Comparison of ENCODE assay signal across 23 mouse cellular contexts in genomic region chr6:51156836-51157370, GRCm38 (mm10).
A peak's percentile ranks its signal among the peaks of the same experiment; 100 is the strongest.
DNase-seq lines count a peak whose midpoint lies in the region; ATAC-seq and TF ChIP-seq lines count a peak whose summit lies in the region.
"Had no signal": no experiment of that assay in that cellular context is flagged by ENCODE, and none has a peak within 500 bp of the region (broad histone marks: within the 10 kb centered on the region; RNA-seq: fewer than 3 reads in every experiment).

No protein-coding gene starts in this region.

- H3K4me1 ChIP-seq in heart, embryonic 12.5 days (replicated peaks), result peaks cover 27% of the 10 kb centered on the region
- H3K4me1 ChIP-seq in lung, embryonic 14.5 days (ENCODE audit: insufficient read depth), result peaks cover 3% of the 10 kb centered on the region; the same call in 1 of the 2 replicates
- peaks cover 25% of the 10 kb centered on the region for H3K4me1 ChIP-seq in embryonic facial prominence, embryonic 10.5 days
- peaks cover 7% of the 10 kb centered on the region for H3K4me1 ChIP-seq in limb, embryonic 10.5 days
- no peaks in the 10 kb centered on the region for H3K4me1 ChIP-seq in forebrain, postnatal 0 days (ENCODE audit: insufficient read depth)
- H3K4me1 ChIP-seq: liver, embryonic 15.5 days; megakaryocyte, embryonic 14.5 days; midbrain, embryonic 15.5 days; neural tube, embryonic 12.5 days had no signal

- H3K9me3 ChIP-seq in heart, embryonic 12.5 days (replicated peaks), result no peaks in the 10 kb centered on the region
- H3K9me3 ChIP-seq in lung, embryonic 14.5 days (ENCODE audit: low read depth, low read length), result no peaks in the 10 kb centered on the region
- no peaks in the 10 kb centered on the region for H3K9me3 ChIP-seq in embryonic facial prominence, embryonic 10.5 days
- H3K9me3 ChIP-seq in limb, embryonic 10.5 days (replicated peaks), result no peaks in the 10 kb centered on the region
- H3K9me3 ChIP-seq in forebrain, postnatal 0 days (ENCODE audit: low read length), result no peaks in the 10 kb centered on the region
- H3K9me3 ChIP-seq: forebrain, embryonic 13.5 days; kidney, embryonic 15.5 days; liver, embryonic 15.5 days; megakaryocyte, embryonic 14.5 days; midbrain, embryonic 15.5 days; neural tube, embryonic 12.5 days had no signal

- no peak for DNase-seq in heart, adult 18-20 months
- no peak for DNase-seq in lung, embryonic 14.5 days
- DNase-seq in lung, postnatal 36 days, result no peak
- DNase-seq in embryonic facial prominence, embryonic 10.5 days (ENCODE audit: low spot score), result no peak
- DNase-seq in limb, embryonic 10.5 days (ENCODE audit: low spot score), result no peak
- no peak for DNase-seq in forebrain, postnatal 0 days
- no peak for DNase-seq in layer of hippocampus, adult 2 months (ENCODE audit: low spot score in 2 of 2)
- DNase-seq: cerebellum, adult 9-11 months; gastrocnemius, postnatal 10 days; kidney, postnatal 4 days; layer of hippocampus, adult 9-11 months; liver; lung, postnatal 14 days; right cerebral cortex, postnatal 14 days; thymus, postnatal 25 days had no signal

- H3K4me3 ChIP-seq in heart, embryonic 12.5 days, result no peak overlapping the region
- H3K4me3 ChIP-seq in lung, embryonic 14.5 days (ENCODE audit: low read depth, low read length), result no peak overlapping the region
- H3K4me3 ChIP-seq in embryonic facial prominence, embryonic 10.5 days, result no peak overlapping the region
- no peak overlapping the region for H3K4me3 ChIP-seq in limb, embryonic 10.5 days
- H3K4me3 ChIP-seq in forebrain, postnatal 0 days (ENCODE audit: low read depth, low read length), result no peak overlapping the region
- H3K4me3 ChIP-seq in layer of hippocampus, adult 2 months, result no peak overlapping the region
- H3K4me3 ChIP-seq: forebrain, embryonic 13.5 days; kidney, embryonic 15.5 days; liver, embryonic 15.5 days; megakaryocyte, embryonic 14.5 days; midbrain, embryonic 15.5 days; neural tube, embryonic 12.5 days had no signal

- TF ChIP-seq CTCF in lung, embryonic 14.5 days (IDR thresholded peaks at IDR 0.05; ENCODE audit: low read depth), result no peak
- no peak for TF ChIP-seq CTCF in forebrain, postnatal 0 days (IDR thresholded peaks at IDR 0.05; ENCODE audit: low read depth)
- TF ChIP-seq CTCF in layer of hippocampus, adult 2 months (conservative IDR thresholded peaks at IDR 0.05), result no peak

- H3K27me3 ChIP-seq in heart, embryonic 12.5 days (replicated peaks), result no peaks in the 10 kb centered on the region
- H3K27me3 ChIP-seq in lung, embryonic 14.5 days (ENCODE audit: insufficient read depth, low read length), result no peaks in the 10 kb centered on the region
- H3K27me3 ChIP-seq in embryonic facial prominence, embryonic 10.5 days (replicated peaks; ENCODE audit: low read depth, poor library complexity, severe bottlenecking), result no peaks in the 10 kb centered on the region
- H3K27me3 ChIP-seq in limb, embryonic 10.5 days (ENCODE audit: low read depth, poor library complexity, severe bottlenecking), result no peaks in the 10 kb centered on the region
- no peaks in the 10 kb centered on the region for H3K27me3 ChIP-seq in forebrain, postnatal 0 days (ENCODE audit: insufficient read depth, low read length)
- H3K27me3 ChIP-seq: forebrain, embryonic 13.5 days; liver, embryonic 15.5 days; midbrain, embryonic 15.5 days; neural tube, embryonic 12.5 days had no signal

- H3K36me3 ChIP-seq in heart, embryonic 12.5 days, result no peaks in the 10 kb centered on the region
- no peaks in the 10 kb centered on the region for H3K36me3 ChIP-seq in lung, embryonic 14.5 days (ENCODE audit: insufficient read depth)
- H3K36me3 ChIP-seq in embryonic facial prominence, embryonic 10.5 days (replicated peaks), result no peaks in the 10 kb centered on the region
- H3K36me3 ChIP-seq in limb, embryonic 10.5 days, result no peaks in the 10 kb centered on the region
- no peaks in the 10 kb centered on the region for H3K36me3 ChIP-seq in forebrain, postnatal 0 days (ENCODE audit: insufficient read depth)
- H3K36me3 ChIP-seq: kidney, embryonic 15.5 days; liver, embryonic 15.5 days; midbrain, embryonic 15.5 days; neural tube, embryonic 12.5 days had no signal

- ATAC-seq in heart, embryonic 12.5 days (ENCODE audit: insufficient number of reproducible peaks, low FRiP score), result no peak
- ATAC-seq in lung, embryonic 14.5 days (ENCODE audit: insufficient read depth), result peak; percentile 41; the same call in 1 of the 2 replicates
- no peak for ATAC-seq in forebrain, postnatal 0 days
- ATAC-seq: forebrain, embryonic 13.5 days; intestine, postnatal 0 days; midbrain, embryonic 15.5 days had no signal

- 0 out of 2 replicates have a peak overlapping the region, but pooled peaks have one; percentile 17 for H3K27ac ChIP-seq in heart, embryonic 12.5 days (ENCODE audit: poor library complexity, severe bottlenecking)
- no peak overlapping the region for H3K27ac ChIP-seq in lung, embryonic 14.5 days (ENCODE audit: low read depth)
- peak overlapping the region; percentile 80 for H3K27ac ChIP-seq in embryonic facial prominence, embryonic 10.5 days (replicated peaks)
- H3K27ac ChIP-seq in limb, embryonic 10.5 days, result peak overlapping the region; percentile 34; the same call in 1 of the 2 replicates
- H3K27ac ChIP-seq in forebrain, postnatal 0 days (ENCODE audit: low read depth, low read length), result no peak overlapping the region
- H3K27ac ChIP-seq in layer of hippocampus, adult 2 months, result no peak overlapping the region
- H3K27ac ChIP-seq: forebrain, embryonic 13.5 days; kidney, embryonic 15.5 days; liver, embryonic 15.5 days; midbrain, embryonic 15.5 days; neural tube, embryonic 12.5 days had no signal

- no peak overlapping the region for H3K9ac ChIP-seq in heart, embryonic 12.5 days
- H3K9ac ChIP-seq in lung, embryonic 14.5 days, result no peak overlapping the region
- H3K9ac ChIP-seq in forebrain, postnatal 0 days, result no peak overlapping the region
- H3K9ac ChIP-seq: forebrain, embryonic 13.5 days; kidney, embryonic 15.5 days; liver, embryonic 15.5 days; midbrain, embryonic 15.5 days; neural tube, embryonic 12.5 days had no signal

- WGBS in heart, embryonic 12.5 days, result 51% methylated on average over 8 of the region's 8 CpGs
- WGBS in lung, embryonic 14.5 days, result 46% methylated on average over 8 of the region's 8 CpGs
- WGBS in embryonic facial prominence, embryonic 10.5 days, result 67% methylated on average over 8 of the region's 8 CpGs
- whole genome bisulfite sequencing in limb, embryonic 10.5 days, result 63% methylated on average over 8 of the region's 8 CpGs
- 73% methylated on average over 8 of the region's 8 CpGs for WGBS in forebrain, postnatal 0 days

- H3K4me2 ChIP-seq in heart, embryonic 12.5 days, result no peak overlapping the region
- H3K4me2 ChIP-seq in lung, embryonic 14.5 days, result no peak overlapping the region
- H3K4me2 ChIP-seq in forebrain, postnatal 0 days (ENCODE audit: low read depth), result no peak overlapping the region
- H3K4me2 ChIP-seq: forebrain, embryonic 13.5 days; kidney, embryonic 15.5 days; liver, embryonic 15.5 days; midbrain, embryonic 15.5 days; neural tube, embryonic 12.5 days had no signal

Comparison
In these comparisons a context has a peak if more than half of its experiments do, and no peak if none do; other contexts are left out.
1. H3K27ac ChIP-seq: peak in heart, embryonic 12.5 days (single experiment), embryonic facial prominence, embryonic 10.5 days (single experiment) and limb, embryonic 10.5 days (single experiment); none in lung, embryonic 14.5 days (single experiment), forebrain, postnatal 0 days (single experiment) and layer of hippocampus, adult 2 months (single experiment).